Mouse (Mus musculus) lung, embryonic 15.5 days (tissue): ENCODE data around the gene Scgb2b3. TPM values are rescaled to one million over a fixed set of nuclear protein-coding genes. Genes with fewer than 3 reads are reported as not detected.

Experiments used
- ATAC-seq: fragments of 200-750 bp; cut with Nextera tagmentation; 2 replicates; pipeline ENCODE4 v1.8.0; 2017; ENCODE audit warnings: moderate number of reproducible peaks, borderline replicate concordance; ENCODE audit not compliant: low FRiP score, low TSS enrichment; ENCODE audit errors: extremely low read depth
- H3K27ac ChIP-seq: fragments of 300-500 bp; sonication (generic); 2 replicates; pipeline ENCODE4 v1.5.1; 2015; ENCODE audit warnings: moderate library complexity, mild to moderate bottlenecking, inconsistent platforms
- H3K27me3 ChIP-seq: fragments of 300-500 bp; sonication (generic); 2 replicates; pipeline ENCODE4 v1.6.1; 2015; ENCODE audit warnings: inconsistent platforms
- H3K36me3 ChIP-seq: fragments of 300-500 bp; sonication (generic); 2 replicates; pipeline ENCODE4 v1.6.1; 2015; ENCODE audit warnings: inconsistent platforms
- H3K4me1 ChIP-seq: fragments of 300-500 bp; sonication (generic); 2 replicates; pipeline ENCODE4 v1.6.1; 2015; ENCODE audit warnings: inconsistent platforms
- H3K4me2 ChIP-seq: fragments of 300-500 bp; sonication (generic); 2 replicates; pipeline ENCODE4 v1.6.1; 2015; ENCODE audit warnings: inconsistent platforms, mild to moderate bottlenecking, moderate library complexity
- H3K4me3 ChIP-seq: fragments of 300-500 bp; sonication (generic); 2 replicates; pipeline ENCODE4 v1.5.1; 2015; ENCODE audit warnings: mild to moderate bottlenecking, inconsistent platforms
- H3K9ac ChIP-seq: fragments of 300-500 bp; sonication (generic); 2 replicates; pipeline ENCODE4 v1.6.1; 2015; ENCODE audit warnings: inconsistent platforms
- H3K9me3 ChIP-seq: fragments of 300-500 bp; sonication (generic); 2 replicates; pipeline ENCODE4 v1.6.1; 2016; ENCODE audit warnings: inconsistent platforms
- WGBS: fragments of 180-500 bp; shearing (Covaris S2); methylation state at CpG from one replicate; pipeline ENCODE4 v1.1.7; 2015; 5-methylcytosine and 5-hydroxymethylcytosine counted together
- polyA plus RNA-seq: library from polyadenylated mRNA; unstranded; fragments of >200 nt; fragmentation: Nextera tagmentation; extraction: Ambion mirVana; gene quantifications from 2 replicates; pipeline ENCODE4 v1.2.1, GENCODE M21; 2015

The Scgb2b3 gene
- polyA plus RNA-seq, result not detected in 2 replicates

GRCm38 (mm10) chr7:31362022-31362560, at the start of gene Scgb2b3:
Gene Scgb2b3 (minus strand): TSS chr7:31362072.
- WGBS, result 52% methylated on average over 4 of the region's 4 CpGs
- no peak for ATAC-seq
- H3K4me1 ChIP-seq, result no peaks in the 10 kb centered on the region
- no peak within 1 kb of the TSS for H3K4me3 ChIP-seq
- peaks cover 4% of the 10 kb centered on the region; the same call in 1 of the 2 replicates for H3K9me3 ChIP-seq
- H3K4me2 ChIP-seq, result no peak within 1 kb of the TSS
- H3K36me3 ChIP-seq, result no peaks in the 10 kb centered on the region
- H3K27me3 ChIP-seq, result no peaks in the 10 kb centered on the region
- H3K9ac ChIP-seq, result no peak within 1 kb of the TSS
- no peak within 1 kb of the TSS for H3K27ac ChIP-seq

DNA sequence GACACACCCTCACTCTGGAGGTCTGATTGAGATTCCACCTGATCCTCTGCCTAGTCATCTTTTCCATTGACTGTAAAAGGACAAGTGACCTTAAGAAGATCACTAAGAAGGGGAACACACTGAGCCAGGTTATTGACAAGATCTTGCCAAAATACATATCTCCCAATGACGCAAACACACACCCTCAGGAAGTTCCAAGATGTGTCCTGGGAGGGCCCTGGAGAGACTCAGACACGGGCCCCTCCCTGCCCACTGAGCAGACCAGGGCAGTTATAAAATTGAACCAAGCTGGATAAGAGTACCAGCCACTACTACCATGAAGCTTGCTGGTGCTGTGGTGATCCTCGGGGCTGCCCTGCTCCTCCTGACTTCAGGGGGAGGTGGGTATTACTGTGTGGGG, 13.4 kb upstream of the Scgb2b3 start, which contains the start of gene Scgb1b3:
TSS of gene Scgb1b3 (plus strand) at position 301 of the 400 bp plus-strand sequence.
- no peak for ATAC-seq
- Histone ChIP-seq H3K4me2 (no peak within 1 kb of the TSS), H3K4me3 (no peak within 1 kb of the TSS), H3K9ac (no peak within 1 kb of the TSS), H3K4me1 (no peaks in the 10 kb centered on the region), H3K9me3 (no peaks in the 10 kb centered on the region), H3K27ac (no peak within 1 kb of the TSS), H3K36me3 (no peaks in the 10 kb centered on the region), H3K27me3 (no peaks in the 10 kb centered on the region)
- 72% methylated on average over 3 of the region's 3 CpGs for WGBS

Other genes starting within 250 kb of the Scgb2b3 start
- 14.6 and 16.7 TPM in 2 replicates for gene Hpn, start 246.8 kb downstream of the Scgb2b3 start, polyA plus RNA-seq
- 1.5 and 1.8 TPM in 2 replicates for gene Scn1b, start 235.1 kb downstream of the Scgb2b3 start, polyA plus RNA-seq
- gene Gramd1a, start 206.2 kb downstream of the Scgb2b3 start, polyA plus RNA-seq, result 63.0 and 65.5 TPM in 2 replicates
- gene Scgb2b2, start 71.6 kb downstream of the Scgb2b3 start, polyA plus RNA-seq, result not detected in 2 replicates
- gene Scgb1b2, start 70.3 kb downstream of the Scgb2b3 start, polyA plus RNA-seq, result not detected in 2 replicates
- gene Scgb1b3, start 13.5 kb upstream of the Scgb2b3 start, polyA plus RNA-seq, result not detected in 2 replicates